Mouse (Mus musculus) hematopoietic multipotent progenitor cell, adult 10-12 weeks (in vitro differentiated cells): ENCODE data around the gene Btbd35f7. TPM values are rescaled to one million over a fixed set of nuclear protein-coding genes. Genes with fewer than 3 reads are reported as not detected.

Source experiments
- polyA plus RNA-seq: library from polyadenylated mRNA; stranded (reverse); fragments of >175 nt; gene quantifications from 2 replicates; pipeline ENCODE4 v1.2.3, GENCODE M21; 2012; ENCODE audit warnings: low replicate concordance

Btbd35f7 gene
- polyA plus RNA-seq, result not detected in 2 replicates

GRCm38 (mm10) chrX:5668767-5669166 lies at the start of gene Btbd35f7:
Gene Btbd35f7, plus strand, starts transcription at chrX:5669067.

Other genes with a start within 250 kb of the Btbd35f7 start
- not detected in 2 replicates for gene Mycs, start 199.8 kb upstream of the Btbd35f7 start, polyA plus RNA-seq